Mouse (Mus musculus) fat pad, adult 2 months (tissue): ENCODE data around the gene Cntrl.

Experiments used
- DNase-seq: peaks from one replicate; pipeline ENCODE4 v3.0.0-alpha.2; 2011; ENCODE audit warnings: low read depth, low spot score; ENCODE audit errors: extremely low read depth

Gene Cntrl

GRCm38 (mm10) chr2:35110521-35110920 lies 1.2 kb downstream of the Cntrl start:
- DNase-seq: no peak

GRCm38 (mm10) chr2:35124716-35125115 lies 15.4 kb downstream of the Cntrl start:
- DNase-seq: no peak

- no peak for DNase-seq
Measured at GRCm38 (mm10) chr2:35131491-35131890, 22.2 kb downstream of the Cntrl start.

DNA sequence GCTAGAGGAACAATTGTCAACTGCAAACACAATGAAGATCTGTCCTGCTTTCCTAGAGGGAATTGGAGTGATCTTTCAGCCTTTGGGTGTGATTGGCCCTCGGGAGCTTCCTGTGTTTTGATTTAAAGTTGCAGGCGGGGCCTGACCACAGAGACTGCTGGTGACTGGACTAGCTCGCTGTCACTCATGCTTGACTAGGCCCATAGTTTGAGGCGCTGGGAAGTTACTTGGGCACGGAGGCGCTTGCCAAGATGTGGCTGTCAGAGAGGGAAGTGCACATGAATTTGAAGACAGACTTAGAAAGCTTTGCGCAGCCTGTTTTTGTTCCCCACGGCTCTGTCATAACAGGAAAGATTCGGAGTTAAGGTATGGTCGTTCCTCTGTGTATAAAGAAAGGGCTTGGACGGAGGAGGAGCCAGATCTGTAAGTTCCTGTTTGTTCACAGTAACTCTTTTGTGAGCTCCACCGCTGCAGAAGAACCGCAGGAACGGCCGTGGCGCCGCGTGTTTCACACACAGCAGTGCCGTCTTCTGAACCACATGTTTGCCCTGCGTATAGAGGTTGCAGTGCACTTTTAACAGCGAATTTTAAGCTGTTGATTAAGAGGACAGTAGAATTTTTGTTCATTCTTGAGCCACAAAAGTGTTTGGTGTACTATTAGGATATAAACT lies 22.8 kb downstream of the Cntrl start:
- DNase-seq: peak; percentile 74

GRCm38 (mm10) chr2:35132662-35133055 lies 23.4 kb downstream of the Cntrl start:
- no peak for DNase-seq

GRCm38 (mm10) chr2:35133891-35134290 lies 24.6 kb downstream of the Cntrl start:
- DNase-seq: no peak

- no peak for DNase-seq
Measured at GRCm38 (mm10) chr2:35138576-35138975, 29.3 kb downstream of the Cntrl start.

- no peak for DNase-seq
Measured at GRCm38 (mm10) chr2:35141673-35142072, 32.4 kb downstream of the Cntrl start.

DNA sequence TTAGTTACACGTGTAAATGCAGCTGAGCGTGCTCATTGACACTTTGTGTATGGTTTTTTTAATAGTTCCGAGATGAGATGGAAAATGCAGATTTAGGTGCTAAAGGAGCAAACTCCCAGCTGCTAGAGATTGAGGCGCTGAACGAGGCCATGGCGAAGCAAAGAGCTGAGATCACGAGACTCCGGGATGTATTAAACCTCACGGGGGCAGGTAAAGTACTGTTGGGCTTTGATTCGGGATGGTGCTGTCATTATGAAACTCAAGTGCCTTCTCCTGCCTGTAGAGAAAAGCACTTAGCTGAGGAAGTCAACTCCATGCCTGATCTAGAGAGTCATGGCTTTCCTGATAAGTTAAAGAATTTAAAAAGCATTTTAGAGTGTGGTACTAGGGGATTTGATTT lies 39.5 kb downstream of the Cntrl start:
- DNase-seq: no peak

DNA sequence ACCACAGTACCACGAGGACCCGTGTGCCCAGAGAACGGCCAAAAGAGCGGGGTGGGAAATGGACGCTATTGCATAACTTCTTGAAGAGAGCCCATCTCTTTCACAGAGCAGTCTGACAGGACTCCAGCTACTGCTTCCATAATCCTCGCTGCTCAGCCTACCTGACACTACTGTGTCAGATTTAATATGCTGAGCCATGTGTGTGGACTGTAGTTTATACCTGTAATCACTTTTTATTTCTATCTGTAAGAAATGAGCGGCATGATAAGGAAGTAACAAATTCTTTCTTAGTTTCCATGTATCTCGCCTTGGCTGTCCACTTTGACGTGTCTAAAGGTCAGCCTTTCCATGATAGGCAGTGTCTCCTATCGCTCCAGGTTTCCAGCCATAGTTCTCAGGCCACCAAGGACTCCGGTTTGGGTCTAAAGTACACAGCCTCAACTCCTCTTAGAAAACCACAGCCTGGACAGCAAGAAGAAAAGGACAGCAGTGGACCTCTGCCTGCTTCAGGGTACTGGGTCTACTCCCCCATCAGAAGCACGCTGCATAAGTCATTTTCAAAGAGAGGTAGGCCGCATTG lies 42.1 kb downstream of the Cntrl start:
- DNase-seq: no peak

GRCm38 (mm10) chr2:35153179-35153578 lies 43.9 kb downstream of the Cntrl start:
- no peak for DNase-seq

DNA sequence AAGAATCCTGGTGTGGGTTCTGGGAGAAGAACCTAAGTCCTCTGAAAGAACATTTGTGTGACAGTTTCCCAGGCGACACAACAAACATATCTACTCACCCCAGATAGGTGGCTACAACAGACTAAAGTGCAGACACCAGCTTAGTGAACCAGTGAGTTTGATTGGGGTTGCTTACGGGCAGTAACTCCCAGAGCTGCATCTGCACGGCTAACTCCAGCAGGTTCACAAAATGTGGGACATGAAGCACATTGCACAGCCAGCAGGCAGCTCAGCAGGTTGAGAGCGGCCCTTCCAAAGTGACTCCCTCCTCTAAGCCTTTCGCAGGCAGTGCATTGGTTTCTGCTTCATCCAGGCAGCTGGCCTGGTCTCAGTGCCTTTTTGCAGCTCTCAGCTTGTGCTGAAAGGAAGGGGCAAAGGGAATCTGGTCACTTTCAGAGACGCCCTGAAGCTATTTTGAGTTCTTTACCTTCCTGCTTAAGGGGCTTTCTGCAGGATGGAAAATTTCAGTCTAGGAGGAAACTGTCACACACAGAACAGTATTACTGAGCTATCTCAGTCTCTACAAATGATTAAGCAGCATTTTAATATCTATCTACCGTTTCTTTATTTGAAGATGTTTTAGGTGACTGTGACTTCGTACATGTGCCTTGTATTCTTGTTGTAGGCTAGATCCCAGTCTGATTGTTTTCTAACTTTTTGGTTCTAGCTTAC lies 44.7 kb downstream of the Cntrl start:
- DNase-seq: no peak

- DNase-seq: no peak
Measured at GRCm38 (mm10) chr2:35156985-35157384, 47.7 kb downstream of the Cntrl start.

- DNase-seq: no peak
Measured at GRCm38 (mm10) chr2:35157836-35158235, 48.5 kb downstream of the Cntrl start.

GRCm38 (mm10) chr2:35158358-35158757 lies 49.1 kb downstream of the Cntrl start:
- no peak for DNase-seq

- no peak for DNase-seq
Measured at GRCm38 (mm10) chr2:35160206-35160605, 50.9 kb downstream of the Cntrl start.

- DNase-seq: no peak
Measured at GRCm38 (mm10) chr2:35161846-35162488, 52.7 kb downstream of the Cntrl start.

DNA sequence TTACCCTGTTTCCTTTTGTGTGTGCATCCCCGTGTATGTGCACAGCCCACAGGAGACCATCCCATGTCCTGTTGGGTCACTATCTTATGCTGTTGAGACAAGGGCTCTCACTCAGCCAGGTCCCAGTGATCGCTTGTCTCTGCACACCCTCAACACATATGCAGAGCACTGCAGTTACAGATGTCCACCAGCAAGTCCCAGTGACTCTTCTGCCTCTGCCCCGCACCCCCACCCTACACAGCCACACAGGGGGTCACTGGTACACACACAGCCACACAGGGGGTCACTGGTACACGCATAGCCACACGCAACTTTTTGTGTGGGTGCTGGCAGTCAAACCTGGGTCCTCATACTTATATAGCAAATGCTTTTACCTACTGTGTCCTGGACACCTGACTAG lies 54.1 kb downstream of the Cntrl start:
- DNase-seq: no peak

DNA sequence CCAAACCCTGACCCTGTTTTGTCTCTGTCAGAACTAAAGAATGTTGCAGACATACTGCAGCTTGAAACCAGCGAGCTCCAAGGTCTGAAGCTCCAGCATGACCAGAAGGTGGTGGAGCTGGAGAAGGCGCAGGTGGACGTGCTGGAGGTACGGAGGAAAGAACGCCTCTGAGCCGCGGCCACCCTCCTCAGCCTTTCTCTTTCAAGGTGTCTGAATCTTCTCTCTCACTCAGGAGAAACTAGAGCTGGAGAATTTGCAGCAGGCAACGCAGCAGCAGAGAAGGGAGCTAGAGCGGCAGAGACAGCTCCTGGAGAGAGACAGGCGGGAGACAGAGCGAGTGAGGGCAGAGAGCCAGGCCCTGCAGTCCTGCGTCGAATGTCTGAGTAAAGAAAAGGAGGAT lies 56.1 kb downstream of the Cntrl start:
- no peak for DNase-seq

GRCm38 (mm10) chr2:35166816-35167215 lies 57.5 kb downstream of the Cntrl start:
- no peak for DNase-seq

- DNase-seq: no peak
Measured at GRCm38 (mm10) chr2:35169452-35169851, 60.2 kb downstream of the Cntrl start.

GRCm38 (mm10) chr2:35171341-35171861 lies 62.1 kb downstream of the Cntrl start:
- peak; percentile 21 for DNase-seq
